Mouse (Mus musculus) cerebellum, adult (tissue): Measurements from ENCODE around the gene Agpat3.
A peak's percentile ranks its signal among the peaks of the same experiment; 100 is the strongest.

Source experiments
- ATAC-seq: cut with Nextera tagmentation; 2 replicates; pipeline ENCODE4 v1.9.2; 2017; ENCODE audit warnings: mild to moderate bottlenecking, moderate library complexity, mixed read lengths; ENCODE audit not compliant: insufficient number of reproducible peaks, low FRiP score, low TSS enrichment

Gene Agpat3

DNA sequence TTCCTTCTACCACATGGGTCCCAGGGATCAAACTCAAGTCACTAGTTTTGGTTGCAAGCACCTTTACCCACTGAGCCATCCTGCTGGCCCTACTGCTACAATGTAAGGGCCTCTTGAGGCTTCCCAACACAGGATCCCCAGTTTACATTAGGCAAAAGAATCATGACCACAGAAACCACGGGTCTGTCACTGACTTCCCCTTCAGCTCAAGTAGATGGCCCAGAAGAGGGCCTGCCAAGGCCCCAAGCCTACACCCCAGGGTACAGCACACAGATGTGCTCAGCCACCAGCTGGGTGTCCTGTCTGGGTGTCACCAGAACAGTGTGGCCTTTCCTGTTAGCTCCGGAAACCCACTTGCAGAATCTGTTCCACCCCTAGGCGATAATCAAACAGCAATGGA, 87.6 kb downstream of the Agpat3 start:
- ATAC-seq = no peak

DNA sequence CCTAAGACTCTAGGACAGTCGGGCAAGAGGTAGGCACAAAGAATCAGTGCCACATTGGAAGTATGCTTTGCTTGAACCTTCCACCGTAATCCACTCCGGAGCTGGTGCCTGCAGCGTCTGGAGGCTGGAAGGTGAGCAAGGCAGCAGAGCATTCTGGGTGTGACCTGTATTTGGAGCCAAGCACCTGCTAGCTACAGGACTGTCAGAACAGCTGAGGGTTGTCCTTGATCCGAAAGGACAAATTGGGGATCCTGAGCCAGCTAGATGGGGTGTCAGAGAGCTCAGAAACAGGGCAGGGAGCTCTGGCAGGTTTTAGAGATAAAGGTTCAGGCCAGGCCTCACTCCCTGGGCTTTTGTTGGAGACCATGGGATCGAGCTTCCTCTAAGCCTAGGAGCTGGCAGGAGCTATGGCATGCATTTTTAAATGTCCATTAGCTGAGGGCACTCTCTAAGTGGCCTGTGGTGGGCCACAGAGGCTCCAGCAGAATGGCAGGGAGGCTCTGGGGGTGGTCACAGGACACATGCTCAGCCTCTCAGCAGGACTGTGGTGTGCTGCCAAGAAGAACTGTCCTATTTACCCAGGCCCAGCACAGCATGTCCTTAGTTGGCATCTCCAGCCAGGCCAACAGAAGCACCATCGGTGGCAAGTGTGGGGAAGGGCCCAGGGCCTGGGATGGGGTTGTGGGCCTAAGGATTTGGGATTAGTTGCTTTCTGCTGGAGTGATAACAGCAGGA, 91.2 kb downstream of the Agpat3 start:
- ATAC-seq = peak; percentile 57; the same call in 1 of the 2 replicates

DNA sequence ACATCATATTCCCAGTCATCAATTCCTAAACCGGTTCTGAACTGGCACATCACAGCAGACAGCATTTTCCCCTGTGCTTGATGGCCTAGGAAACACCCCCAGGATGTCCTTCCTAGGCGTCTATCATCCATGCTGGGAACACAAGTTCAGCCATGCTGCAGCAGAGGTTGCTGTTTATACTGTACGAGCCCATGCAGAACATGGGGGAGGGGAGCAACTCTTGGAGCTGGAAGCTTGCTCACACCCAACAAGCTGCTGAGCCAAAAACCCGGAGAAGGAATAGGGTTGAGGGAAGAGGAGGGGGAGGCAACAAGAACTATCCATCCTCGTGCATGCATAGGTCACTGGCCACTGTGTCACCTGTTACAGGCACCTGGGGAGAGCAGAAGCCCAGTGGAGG, 92.0 kb downstream of the Agpat3 start:
- no peak for ATAC-seq

DNA sequence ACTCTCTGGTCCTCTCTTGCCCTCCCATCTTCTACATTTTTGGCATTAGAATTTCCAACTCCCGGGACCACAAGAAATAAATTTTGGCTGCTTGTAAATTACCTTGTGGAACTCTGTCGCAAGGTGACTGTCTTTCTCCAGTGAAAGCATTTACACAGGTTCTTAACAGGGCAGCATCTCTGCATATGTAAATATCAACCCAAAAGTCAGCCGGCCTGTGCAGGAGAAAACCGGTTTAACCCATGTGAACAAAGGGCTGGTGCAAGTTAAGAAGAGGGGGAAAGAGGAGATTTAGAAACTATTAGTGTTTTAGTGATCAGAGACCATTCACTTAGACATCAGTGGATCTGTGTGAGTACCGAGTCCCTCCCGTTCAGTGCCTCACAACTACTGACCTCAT, 92.6 kb downstream of the Agpat3 start:
- no peak for ATAC-seq

DNA sequence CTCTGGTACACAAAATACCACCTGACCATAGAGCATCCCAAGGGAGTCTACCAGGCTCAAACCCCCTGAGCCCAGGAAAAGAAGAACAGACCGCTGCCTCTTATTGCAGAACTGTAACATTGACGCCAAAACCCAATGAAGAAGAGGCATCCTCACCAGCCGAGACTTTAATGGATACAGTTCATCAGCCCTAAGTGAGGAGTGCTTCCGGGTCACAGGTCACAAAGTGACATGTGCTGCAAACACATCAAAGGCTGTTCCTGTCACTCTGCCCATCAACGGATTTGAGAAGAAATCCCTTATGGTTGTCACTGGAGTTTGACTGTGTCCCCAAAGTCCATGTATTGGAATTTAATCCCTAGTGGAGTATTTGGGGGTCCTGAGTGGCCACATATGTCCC, 93.1 kb downstream of the Agpat3 start:
- no peak for ATAC-seq

DNA sequence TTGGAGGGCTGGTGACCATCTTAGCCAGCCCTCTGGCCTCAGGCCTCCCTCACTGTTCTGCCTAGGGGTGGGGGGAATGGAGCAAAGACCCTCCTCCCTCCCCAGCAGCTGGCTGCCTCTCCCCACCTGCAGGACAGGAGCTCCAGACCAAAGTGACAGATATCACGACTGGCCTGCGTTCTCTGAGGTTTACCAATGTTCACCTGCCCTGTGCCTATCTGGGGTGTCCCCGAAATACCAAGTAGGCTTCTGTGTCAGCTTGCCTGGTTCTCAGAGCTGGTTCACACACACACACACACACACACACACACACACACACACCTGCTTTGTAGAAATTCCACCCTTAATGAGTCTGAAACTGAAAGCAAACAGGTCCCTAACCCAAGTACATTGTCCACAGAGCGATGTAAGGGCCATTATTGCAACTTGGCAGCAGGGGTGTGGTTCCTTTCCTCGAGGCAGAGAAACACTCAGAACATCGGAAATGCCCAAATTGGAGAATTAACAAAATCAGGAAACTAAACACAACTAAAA, 94.1 kb downstream of the Agpat3 start:
- no peak for ATAC-seq

DNA sequence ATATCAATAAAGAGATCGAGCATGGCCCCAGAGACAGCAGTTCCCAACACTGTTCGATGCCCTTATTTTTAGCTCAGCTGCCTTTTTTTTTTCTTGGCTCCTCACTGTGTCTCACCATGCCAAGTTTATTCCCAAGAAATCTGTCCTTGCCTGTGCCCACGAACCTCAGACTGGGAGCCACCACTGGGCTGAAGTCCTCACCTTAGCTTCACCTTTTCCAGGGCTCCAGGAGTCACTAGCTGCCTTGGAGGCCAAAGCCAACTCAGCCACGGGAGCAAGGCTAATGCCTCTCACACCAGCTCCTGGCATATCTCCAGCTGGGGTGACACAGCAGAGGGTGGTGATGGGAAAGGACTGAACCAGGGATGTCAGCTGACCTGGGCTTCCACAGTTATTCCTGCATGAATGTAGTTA, 96.6 kb downstream of the Agpat3 start:
- no peak for ATAC-seq

DNA sequence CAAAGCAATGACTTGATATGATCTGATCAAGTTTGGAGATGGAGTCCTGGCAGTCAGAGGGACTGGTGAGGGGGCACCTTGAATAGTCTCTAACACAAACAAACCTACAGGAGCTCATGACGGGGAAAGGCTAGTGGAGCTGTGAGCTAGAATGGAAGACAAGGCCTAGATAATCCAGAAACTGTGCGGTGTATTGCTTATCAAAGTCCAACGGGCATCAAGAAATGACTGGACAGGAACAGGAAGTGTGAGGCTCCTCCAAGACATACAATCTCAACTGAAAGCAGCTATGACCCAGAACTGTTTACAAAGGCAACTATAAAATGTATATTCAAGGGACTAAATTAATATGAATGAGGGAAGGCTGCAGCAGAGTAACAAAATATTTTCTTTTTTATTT, 105.1 kb downstream of the Agpat3 start:
- ATAC-seq = no peak

DNA sequence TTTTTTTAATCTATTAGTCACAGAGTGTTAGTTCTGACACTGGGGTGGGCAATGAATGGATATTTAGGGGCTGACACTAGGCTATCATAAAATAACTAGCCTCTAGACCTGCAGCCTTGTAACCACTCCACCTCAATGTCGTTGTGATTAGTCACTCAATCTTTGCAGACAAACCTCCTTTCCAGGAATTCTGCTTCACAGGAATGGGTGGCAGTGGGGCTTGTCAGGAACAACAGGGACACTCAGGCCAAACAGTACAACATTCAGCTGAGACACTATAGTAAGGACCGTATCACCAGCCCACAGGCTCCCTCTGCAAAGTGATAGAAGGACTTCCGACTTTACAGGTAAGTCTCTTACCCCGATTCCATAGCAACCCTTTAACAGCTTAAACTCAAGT, 105.6 kb downstream of the Agpat3 start:
- ATAC-seq = no peak

DNA sequence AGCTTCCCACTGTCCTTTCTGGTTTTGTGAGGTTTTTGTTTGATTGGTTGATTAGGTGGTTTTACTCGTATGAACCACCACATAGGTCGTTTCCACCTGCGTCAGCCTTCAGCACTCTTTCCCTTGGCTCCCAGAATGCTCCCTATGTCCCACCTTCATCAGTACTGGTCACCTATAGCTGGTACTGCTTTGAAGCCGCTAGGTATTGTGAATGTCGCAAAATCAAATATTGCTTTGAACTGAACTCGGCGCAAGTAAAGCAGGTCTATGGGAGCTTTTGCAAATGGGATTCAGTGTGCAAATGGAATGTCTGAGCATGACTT, 107.1 kb downstream of the Agpat3 start:
- ATAC-seq = 0 out of 2 replicates have a peak, but pooled peaks have one; percentile 6

DNA sequence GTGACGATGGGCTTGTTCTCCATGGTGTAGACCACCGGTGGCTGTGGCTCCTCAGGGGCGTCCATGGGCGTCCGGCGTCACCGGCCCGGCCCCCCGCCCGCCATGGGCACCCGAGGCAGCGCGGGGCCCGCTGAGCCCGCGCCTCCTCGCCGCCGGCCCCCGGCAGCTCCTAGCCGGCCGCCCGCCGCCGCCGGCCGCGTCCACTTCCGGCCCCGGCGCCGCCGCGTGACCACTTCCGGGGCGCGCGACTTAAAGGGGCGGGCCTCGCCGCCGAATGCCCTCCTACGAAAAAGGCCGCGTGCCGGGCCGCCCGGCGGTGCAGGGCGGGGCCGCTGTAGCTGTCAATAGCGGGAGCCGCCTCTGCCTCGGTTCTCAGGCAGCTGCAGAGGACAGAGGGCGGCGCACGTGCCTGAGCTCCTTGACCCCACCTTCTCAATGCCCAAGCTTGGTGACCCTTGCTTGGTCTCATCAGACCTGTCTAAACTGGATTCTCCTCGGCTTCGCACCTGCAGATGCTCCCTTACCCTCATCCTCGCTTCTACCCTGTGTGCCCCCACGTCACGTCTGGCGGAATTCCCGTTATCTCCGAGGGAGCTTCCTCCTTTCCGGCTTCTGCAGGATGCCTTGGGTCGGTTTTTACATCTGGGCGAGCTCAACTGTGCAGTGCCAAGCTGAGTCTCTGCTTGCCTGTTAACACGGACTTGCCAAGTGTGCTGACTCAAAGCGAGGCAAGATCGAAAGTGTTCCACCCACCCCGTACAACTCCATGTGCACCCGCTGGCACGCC, 107.7 kb downstream of the Agpat3 start, which contains the start of gene Trappc10:
Gene Trappc10 (minus strand): TSS at position 204 of the 787 bp plus-strand sequence.
- peak; percentile 86 for ATAC-seq

DNA sequence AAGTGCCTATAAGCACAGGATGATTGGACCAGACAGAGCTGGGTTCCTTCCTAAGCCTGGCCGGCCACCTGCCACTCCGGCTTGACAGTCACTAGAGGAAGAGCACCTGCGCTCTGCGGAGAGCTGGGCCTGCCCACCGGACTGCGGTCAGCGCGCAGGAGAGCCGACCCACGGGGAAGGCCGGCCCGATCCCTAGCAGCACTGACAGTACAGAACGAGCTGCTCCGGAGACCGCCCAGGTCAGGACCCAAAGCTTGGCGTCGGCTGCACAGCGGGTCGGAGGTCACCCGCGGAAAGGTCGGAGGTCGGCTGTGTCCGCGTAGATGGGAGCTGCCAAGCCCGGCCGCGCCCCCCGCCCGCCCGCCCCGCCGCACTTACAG, 108.2 kb downstream of the Agpat3 start:
- ATAC-seq = peak; percentile 64; the same call in 1 of the 2 replicates

DNA sequence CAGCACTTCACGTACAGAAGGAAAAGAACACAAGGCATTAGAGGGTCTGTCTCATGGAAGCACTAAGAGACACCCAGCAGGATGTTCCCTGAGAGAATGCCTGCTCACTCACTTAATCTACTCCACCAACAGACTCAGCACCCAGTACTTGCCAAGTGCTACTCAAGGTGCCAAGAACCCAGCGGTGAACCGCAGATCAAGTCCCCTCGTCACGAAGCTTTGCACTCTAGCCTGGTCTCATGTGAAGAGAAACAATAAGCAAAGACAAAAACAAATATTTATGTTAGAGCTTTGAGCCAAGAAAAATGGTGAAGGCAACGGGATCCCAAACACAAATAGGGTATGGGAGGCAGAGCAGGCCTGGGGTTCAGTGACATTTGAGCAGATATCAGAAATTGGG, 113.4 kb downstream of the Agpat3 start:
- no peak for ATAC-seq

DNA sequence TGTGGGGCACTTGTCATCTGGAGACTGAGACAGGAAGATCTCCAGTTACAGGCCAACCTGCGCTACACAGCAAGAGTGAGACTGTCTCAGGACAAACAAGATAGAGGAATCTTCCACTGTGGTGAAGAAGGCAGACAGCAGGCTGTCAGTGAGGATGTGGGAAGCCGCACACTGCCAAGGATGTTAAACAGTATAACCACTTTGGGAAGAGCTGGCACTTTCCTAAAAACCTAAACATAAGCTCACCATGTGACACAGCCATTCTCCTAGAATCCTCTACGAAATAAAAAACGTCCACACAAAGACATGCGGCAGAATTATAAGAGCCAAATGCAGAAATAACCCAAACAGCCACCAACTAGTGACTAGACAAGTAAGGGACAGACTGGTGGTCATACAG, 114.0 kb downstream of the Agpat3 start:
- ATAC-seq = no peak

DNA sequence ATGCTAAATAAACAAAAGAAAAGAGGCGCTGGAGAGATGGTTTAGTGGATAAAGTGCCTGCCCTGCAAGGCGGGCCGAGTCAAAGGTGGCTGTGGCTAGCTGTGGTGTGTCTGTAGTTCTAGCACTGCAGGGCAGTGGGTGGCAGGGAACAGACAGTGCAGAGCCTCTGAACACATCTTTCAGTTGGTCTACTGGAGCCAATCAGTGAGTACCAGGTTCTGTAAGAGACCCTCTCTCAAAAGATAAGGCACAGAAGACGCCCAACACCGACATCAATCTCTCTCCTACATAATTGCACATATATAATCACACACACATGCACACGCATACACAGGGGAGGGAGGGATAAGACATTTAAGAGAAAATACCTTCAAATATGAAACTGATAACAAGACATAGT, 114.5 kb downstream of the Agpat3 start:
- ATAC-seq = no peak

DNA sequence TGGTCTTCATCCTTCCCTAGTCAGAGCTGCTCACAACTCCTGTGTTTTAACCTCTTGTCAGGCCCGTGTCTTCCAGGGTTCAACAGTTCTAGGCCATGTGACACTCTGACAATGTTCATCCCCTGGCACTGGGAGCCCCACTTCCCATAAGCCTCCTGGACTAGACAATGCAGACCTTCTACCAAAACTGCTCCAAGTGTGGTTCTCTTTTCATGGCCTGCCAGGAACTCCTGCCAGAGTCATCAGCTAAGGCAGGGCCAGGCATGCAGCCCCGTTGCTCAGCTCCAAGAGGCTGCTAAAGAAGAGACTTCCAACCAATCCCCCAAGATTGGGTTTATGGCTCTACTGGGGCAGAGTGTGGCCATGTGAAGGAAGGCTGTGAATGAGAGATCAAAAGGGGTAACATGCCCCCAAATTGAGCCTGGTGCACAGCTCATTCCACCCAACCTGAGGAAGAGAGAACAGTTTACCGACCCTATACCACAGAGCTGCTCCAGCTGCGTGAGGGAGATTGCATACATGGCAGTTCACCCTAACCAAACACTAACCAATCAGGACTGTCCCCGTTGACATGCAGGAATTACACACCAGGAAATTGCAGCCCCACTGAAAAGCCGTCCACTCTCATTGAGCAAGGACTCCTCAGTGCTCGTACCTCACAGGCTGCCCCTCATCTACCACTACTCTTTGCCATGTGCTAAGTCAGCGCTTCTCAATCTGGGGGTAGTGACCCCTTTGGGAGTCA, 115.2 kb downstream of the Agpat3 start:
- ATAC-seq = no peak

DNA sequence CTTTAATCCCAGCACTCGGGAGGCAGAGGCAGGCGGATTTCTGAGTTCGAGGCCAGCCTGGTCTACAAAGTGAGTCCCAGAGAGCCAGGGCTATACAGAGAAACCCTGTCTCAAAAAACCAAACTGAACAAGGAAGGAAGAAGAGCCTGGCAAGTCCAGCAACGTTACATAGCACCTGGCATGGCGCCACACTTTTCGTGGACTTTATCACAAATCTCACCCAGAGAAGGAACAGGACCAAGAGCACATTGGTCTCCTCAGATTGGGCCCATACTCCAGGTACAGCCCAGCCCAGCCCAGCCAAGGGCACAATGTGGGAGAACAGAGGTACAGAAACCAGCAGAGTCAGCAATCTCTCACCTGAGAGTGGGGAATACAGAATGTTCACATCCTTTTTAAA, 118.5 kb downstream of the Agpat3 start:
- no peak for ATAC-seq

DNA sequence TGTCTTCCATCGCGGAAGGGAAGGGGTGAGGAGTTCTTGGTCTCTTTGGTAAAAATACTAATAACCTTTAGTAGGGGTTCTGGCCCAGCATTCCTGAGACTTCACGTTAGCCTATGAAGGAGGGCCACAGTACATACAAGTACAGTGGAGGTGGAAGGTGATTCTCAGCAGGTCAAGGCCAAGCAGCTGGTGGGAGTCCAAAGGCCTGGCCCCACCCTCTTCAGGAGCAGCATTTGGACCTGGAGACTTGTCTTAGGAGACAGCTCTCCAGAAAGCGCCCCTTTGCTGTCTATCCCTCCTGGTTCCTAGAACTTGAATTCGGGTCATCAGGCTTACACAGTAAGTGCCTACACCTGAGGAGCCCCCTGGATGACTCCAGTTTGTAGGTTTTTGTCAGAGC, 119.1 kb downstream of the Agpat3 start:
- no peak for ATAC-seq

DNA sequence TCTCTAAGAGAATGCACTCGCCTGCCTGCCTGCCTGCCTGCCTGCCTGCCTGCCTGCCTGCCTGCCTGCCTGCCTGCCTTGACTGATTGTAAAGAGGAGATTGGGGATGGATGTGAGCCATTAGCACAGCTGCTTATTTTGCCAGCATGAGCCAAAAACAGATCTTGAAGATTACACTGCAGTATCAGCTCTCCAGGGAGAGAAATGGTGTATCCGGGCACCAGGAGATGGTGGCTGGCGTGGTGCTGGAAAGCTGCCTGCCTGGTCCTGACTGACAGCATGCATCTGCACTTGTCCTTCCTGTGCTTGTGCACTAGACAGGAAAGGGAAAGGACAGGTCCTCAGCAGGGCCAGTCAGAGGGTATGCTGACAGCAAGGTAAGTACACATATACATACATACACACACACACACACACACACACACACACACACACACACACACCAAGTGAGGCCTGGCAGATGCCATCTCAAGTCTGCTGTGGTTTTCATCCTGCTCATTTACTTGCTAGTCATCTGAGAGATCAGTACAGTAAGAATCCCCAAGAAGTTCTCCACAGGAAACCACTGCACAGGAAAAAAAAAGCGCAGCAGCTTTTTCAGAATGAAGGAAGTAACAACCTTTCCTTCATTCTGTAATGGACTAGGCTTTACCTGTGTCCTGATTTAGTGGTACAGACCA, 119.8 kb downstream of the Agpat3 start:
- ATAC-seq = no peak

DNA sequence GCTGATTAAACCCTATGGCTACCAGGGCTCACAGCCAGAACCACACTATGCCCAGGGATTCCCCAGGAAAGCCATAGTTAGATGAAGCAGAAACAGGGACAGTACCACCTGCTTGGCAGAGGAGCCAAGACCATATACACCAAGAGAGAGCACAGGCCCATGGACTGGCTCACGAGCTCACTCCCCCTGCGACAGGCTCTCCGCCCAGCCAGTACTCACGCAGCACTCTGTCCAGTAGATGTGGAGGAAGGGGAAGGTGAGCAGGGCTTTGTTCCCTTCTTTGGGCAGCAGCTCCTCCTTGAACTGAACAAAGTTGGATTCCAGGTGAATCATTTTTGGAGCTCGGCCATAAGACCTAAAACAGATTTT, 123.7 kb downstream of the Agpat3 start:
- peak; percentile 31; the same call in 1 of the 2 replicates for ATAC-seq
